Mouse (Mus musculus) erythroblast, adult 5-6 weeks (primary cell): ENCODE measurements at regions not wholly inside any gene's neighbourhood (a gene's known extent, or its start where the extent isn't known, plus 50 kb on each side); places are given as distances from the start of the nearest gene placed in this dataset.

Experiments
- ATAC-seq: replicated peaks from 2 replicates; pipeline ENCODE4 v1.8.0; 2016; ENCODE audit warnings: moderate number of reproducible peaks, mild to moderate bottlenecking, moderate TSS enrichment, inconsistent platforms; ENCODE audit not compliant: poor library complexity, low FRiP score, severe bottlenecking

DNA sequence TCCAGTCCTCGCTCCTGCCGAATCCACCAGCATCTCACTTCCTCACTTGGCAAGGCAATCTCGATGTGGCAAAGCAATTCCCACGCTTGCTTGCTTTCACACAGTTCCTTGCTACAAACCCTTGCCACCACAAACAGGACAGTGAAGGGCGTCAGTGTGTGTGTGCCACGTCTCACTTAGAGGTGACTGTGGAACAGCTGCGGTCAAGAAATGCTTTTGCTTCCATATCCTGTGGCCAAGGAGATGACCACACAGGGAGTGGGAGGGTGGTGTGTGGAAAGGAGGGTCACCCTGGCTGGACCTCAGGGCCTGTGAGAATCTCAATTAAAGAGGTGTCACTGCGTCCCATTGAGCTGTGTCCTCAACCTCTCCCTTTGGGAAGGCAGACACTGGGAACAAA is 207.4 kb downstream of the Opa1 start:
- ATAC-seq = no peak

DNA sequence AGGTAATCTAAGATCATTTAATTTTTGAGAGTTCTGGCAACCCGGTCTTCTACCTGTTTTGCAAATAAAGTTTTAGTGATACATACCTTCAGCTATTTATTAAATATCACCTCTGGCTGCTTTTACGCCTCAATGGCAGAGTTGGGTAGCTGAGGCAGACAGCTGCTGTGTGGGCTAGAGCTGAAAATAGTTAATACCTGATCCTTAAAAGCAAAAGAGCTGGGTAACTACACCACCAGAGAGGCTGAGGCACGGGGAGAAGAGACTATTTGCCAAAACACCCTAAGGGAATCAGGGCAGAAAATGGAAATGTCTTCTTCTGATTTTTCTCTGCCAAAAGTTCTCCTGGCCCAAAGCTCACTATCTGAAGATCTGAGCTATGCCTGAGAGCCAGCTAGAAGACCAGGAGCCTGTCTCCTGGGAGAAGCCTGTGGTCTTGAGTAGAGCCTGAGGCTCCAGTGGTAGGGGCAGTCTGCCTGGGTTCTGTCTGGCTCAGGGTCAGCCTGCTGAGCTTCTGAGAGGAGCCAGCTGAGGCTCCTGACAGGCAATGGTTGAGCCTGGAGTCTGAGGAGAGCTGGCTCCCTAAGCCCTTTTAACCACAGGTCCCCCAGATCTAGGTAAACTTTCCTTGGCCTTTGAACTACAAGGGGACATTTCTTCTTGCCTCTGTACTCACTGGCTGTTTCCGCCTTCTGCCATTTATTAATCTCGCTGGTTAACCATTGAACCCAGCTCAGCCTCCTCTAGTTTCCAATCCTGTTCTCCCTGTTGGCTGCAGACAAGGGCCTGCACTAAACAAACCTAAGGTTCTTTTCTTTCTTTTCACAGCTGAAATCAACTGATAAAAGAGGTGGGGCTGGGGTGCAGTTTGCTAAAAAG is 208.7 kb downstream of the Opa1 start:
- ATAC-seq = no peak

- ATAC-seq = no peak
These were observed 210.9 kb downstream of the Opa1 start for GRCm38 (mm10) chr16:29790064-29790463.

- no peak for ATAC-seq
These were observed 220.1 kb downstream of the Opa1 start for GRCm38 (mm10) chr16:29799250-29799649.

DNA sequence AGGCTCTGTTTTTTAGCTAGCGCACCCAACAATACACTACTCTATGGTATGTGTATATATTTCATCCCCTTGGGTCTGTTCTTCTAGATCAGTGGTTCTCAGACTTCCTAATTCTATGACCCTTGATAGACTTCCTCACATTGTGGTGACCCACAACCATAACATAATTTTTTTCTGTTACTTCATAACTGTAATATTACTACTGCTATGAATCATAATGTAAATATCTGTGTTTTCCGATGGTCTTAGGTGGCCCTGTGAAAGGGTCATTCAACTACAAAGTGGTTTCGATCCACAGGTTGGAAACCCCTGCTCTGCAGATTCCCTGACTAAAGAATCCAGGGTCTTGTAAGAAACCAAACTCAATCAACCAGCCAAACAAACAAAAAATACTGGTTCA is 220.8 kb downstream of the Opa1 start:
- no peak for ATAC-seq

- no peak for ATAC-seq
These were observed 221.3 kb downstream of the Opa1 start for GRCm38 (mm10) chr16:29800457-29800856.

DNA sequence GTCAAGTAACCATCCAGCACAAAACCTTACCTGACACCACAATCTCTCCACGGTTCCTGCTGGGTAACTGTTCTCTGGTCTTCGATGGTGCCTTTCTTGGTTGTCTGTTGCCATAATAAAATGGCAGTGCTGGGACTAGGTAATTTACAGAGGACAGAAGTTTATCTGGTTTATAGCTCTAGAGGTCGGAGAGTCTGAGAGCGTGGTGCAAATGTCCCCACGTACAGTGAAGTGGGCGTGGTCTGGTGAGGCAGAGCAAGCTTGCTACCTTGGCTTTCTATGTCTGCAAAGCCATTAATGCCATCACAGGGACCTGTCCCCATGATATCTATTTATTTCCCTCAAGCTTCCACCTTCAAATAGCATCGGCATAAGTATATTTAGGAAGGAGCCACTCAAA is 223.0 kb downstream of the Opa1 start:
- no peak for ATAC-seq

DNA sequence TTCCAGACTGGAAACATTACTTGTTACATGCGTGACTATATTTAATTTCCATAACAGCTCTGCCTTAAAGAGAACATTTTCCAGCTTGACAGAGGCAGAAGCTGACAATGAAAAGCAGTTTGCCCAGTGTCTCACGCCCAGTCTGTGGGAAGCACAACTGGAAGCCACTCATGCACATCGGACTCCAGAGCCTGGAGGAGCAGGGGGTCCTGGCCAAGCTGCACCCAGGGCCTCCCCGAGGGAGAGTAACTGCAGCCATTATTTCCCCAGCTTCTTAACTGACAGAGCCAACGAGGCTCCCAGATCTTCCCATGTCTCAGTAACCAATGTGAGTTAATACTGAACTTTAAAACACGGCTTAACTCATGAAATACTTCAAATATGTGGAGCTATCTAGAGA is 223.5 kb downstream of the Opa1 start:
- no peak for ATAC-seq

- ATAC-seq = no peak
These were observed 228.7 kb downstream of the Opa1 start for GRCm38 (mm10) chr16:29807859-29808258.

DNA sequence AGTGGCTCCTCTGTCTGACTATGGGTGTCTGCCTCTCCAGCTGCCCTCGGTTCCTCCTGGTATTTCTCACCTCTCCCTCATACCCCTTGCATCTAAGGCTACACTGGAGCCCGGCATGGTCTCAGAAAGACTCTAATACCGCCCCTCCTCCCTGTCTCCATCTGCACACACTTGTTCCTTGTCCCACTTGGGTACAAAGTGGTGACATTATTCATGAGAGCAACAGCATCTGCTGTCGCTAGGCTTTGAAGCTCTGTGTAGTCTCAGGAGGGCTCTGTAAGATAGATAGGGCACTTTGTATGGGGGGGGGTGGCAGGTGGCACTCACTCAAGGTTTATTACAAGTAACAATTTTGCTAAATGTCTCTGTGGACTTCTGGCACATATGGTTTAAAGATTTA is 229.7 kb downstream of the Opa1 start:
- ATAC-seq = no peak

GRCm38 (mm10) chr16:29813411-29814038 is 234.4 kb downstream of the Opa1 start:
- no peak for ATAC-seq

GRCm38 (mm10) chr16:29814039-29814438 is 234.9 kb downstream of the Opa1 start:
- no peak for ATAC-seq

DNA sequence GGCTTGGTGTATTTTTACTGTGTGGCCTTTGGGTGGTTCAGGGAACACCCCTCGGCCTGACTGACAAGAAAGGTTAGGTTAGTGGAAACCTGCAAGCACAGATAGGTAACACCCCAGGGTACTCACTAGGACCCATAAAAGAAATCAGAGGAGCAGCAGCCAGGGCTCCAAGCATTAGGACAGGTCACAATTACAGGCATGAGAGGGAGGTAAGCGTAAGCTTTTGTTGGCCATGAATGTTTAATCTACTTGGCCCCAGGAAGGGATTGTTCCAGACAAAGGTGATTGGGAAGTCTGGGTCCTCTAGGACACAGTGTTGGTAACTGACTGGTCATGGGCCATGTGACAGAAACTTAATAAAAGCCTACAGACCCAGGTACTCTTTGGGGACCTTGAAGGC is 235.5 kb downstream of the Opa1 start:
- no peak for ATAC-seq

DNA sequence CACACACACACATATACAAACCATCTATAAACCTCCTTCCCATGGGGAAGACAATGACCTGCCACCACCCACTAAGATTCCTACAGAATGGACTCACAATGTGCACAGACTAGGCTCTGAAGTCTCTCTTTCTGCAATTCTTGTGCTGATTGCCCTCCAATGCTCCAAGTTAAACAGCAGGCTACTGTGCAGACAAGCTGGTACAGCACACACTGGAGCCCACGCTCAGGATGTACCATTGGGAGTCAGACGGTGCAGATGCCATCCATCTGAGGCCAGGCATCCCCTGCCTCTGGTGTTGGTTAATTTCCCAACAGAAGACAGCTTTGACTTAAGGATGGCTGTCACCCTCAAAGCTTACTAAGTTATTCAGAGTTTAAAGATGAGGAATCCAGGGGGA is 236.1 kb downstream of the Opa1 start:
- no peak for ATAC-seq

DNA sequence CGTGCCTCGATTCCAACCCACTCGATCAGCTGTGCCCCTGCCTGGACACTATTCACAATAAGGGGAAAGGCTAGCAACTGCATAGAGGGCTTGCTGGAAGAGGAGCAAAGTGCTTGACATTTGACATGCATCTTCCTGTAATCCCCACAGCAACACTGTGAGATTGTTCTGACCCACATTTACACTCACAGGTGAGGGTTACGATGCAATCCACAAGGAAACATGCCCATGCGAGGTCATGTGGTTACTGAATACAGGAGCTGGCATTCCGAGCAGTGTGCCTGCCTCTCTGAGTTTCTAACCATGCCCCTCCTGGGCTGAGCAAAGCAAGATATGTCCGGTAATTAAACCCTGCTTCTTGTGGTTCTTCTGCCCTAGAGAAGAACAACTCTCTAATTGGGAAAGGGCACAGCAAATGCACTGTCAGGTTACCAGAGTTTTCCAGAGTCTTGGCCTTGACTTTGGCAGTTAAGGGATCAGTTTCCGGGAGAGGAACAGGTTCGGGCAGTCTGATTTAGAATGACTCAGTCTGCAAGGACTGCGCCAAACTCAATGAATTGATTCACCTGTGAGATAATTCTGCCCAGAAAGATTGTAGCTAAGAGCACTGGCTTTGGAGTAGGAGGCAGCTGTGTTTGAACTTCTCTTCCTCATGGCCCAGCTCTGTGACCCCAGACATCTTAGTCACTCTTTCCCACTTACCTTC is 236.7 kb downstream of the Opa1 start:
- ATAC-seq = no peak

DNA sequence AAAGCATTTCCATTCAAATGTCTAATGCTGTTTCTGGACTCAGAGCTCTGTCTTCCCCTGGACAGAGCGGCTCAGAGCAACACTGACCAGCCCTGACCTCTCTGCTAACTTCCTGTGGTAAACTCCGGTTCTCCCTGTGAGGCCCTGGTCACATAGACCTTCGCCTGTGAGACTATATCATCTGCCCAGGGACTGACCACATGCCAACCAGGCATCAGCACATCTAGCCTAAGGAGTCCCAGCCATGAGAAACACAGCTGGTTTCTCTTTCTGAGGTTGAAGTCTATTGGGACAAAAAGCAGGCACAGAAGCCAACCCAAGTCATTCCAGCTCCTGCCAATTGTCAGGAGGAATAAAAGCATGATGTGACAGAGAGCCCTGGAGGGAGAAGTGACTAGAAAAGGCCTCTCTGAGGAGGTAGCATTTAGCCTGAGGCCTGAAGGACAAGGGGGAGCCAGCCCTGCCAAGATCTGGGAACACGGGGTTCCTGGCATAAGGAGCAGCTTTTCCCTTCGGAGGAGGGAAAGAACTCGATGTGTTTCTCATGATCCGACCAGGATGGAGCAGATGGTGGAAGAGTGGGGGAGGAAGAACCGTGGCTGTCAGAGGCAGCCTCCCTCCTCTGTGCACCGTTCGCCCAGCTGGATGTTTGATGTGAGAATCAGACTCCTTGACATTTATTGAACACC is 237.7 kb downstream of the Opa1 start:
- ATAC-seq = no peak

DNA sequence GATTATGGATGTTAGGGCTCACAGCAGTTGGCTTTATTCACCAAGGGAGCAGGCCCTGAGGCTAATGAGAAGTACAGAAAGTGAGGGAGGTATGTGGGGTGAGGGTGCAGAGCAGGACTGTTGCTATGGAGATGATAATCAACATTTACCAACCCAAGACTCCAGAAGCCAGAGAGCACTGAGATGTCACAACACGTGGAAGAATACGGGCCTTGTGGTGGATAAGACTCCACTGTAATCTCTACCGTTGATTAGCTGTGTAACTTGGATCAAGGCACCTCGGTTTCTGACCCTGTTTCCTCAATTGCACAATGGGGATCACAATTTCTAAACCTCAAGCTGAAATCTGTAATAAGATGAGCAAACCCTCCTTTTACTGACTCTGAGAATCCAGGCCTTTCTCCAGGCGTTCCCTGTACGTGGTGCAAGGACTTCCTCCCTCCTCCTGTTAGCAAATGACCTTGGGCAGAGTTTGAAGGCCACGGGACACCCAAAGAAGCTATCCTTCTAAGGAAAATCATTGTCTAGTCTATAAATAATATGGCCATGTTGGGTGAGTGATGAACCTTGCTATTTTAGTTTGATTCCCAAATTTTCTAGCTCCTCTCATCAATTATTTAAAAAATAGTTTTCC is 239.8 kb downstream of the Opa1 start:
- no peak for ATAC-seq

- no peak for ATAC-seq
These were observed 241.6 kb downstream of the Opa1 start for GRCm38 (mm10) chr16:29820704-29821103.

GRCm38 (mm10) chr16:29822110-29822509 is 242.1 kb upstream of the Hes1 start:
- ATAC-seq = no peak

- no peak for ATAC-seq
These were observed 241.3 kb upstream of the Hes1 start for GRCm38 (mm10) chr16:29822843-29823401.
